Mouse (Mus musculus) heart, postnatal 14 days (tissue): Measurements from ENCODE around the gene Heatr9. TPM values are rescaled to one million over a fixed set of nuclear protein-coding genes. Genes with fewer than 3 reads are reported as not detected.

Experiments
- DNase-seq, 2 experiments: peaks; one replicate each; pipeline ENCODE4 v3.0.0; 2021 to 2022
- intact Hi-C: fragments of 180-260 bp; cut with DNase I; formaldehyde crosslinking; loops from one replicate; pipeline ENCODE4 v1.15.1; 2025
- total RNA-seq, 2 experiments: library from RNA; stranded (reverse); gene quantifications; 2 replicates each; pipeline ENCODE4 v1.2.3; 2021

The Heatr9 gene
- total RNA-seq, 2 experiments from 2014 or later = not detected

DNA sequence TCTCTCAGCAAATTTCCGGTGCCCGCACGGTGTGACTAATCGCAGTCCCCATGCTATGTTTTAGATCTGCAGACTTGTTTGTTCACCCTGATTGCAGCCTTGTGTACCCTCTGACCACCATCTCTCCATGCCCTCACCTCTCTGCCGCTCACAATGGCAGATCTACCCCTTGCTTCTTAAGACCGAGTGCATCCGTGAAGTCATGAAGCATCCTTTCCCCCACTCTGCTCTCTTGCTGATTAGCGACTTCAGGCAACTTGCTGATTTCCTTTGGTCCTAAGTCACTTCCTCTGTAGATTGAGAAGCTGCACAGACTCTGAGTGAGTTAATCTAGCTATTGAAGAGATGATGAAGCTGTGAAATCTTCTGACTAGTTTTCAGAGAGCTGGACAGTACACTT is 12.2 kb upstream of the Heatr9 start:
- DNase-seq = no peak
- intact Hi-C loops = no loop called here

DNA sequence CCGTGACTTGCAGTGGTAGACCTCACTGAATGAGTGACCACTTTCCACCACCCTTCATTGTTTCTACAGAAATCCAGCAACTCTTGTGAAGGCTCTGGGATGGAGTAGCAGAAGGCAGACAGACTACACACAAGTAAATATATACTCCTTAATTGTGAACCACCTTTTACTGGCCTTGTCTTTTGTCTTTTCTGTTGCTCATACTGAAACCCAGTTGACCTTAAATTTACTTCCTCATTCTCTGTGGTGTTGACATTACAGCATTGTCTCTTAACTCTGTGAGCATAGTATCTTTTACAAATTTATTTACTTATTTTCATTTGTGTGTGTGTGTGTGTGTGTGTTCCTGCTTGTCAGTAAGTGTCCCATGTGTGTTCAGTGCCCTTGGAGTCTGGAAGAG is 11.2 kb upstream of the Heatr9 start:
- intact Hi-C loops = no loop called here

DNA sequence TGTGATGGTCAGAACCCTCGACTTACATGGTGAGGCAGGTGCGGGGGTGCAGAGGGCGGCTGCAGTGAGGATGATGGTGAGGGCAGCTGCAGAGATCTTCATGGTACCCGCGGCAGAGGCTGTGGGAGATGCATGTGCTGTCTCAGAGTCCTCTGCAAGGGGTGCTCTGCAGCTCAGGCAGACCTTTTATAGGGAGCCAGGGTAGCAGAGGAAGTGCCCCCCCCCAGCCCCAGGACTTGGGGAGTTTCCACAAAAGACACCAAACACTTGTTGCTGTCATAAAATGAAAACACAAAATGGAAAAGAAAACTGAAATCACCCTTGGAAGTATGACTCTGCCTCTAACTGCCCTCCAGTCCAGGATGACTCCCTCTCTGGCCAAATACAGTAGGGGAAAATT is 8.4 kb upstream of the Heatr9 start, which contains the start of gene Ccl5:
TSS of gene Ccl5 (minus strand) at position 159 of the 400 bp plus-strand sequence.
- intact Hi-C loops = no loop called here
- no peak for DNase-seq

More for the DNA sequence above, 11.2 kb upstream of the Heatr9 start:
- no peak for DNase-seq

DNA sequence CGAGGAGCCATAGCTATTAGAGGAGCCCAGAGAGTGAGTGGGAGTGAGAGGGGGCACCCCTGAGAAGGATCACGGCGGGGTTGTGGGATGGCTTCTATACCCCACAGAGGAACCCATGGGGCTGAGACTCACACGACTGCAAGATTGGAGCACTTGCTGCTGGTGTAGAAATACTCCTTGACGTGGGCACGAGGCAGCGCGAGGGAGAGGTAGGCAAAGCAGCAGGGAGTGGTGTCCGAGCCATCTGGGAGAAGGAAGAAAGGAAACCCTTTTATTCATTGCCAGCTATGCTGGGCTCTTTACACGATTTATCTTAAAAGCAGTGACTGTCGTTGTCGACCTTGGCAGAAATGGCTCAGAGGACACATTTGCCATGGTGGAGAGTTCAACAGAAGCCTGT is 7.0 kb upstream of the Heatr9 start:
- no peak for DNase-seq
- intact Hi-C loops = no loop called here

DNA sequence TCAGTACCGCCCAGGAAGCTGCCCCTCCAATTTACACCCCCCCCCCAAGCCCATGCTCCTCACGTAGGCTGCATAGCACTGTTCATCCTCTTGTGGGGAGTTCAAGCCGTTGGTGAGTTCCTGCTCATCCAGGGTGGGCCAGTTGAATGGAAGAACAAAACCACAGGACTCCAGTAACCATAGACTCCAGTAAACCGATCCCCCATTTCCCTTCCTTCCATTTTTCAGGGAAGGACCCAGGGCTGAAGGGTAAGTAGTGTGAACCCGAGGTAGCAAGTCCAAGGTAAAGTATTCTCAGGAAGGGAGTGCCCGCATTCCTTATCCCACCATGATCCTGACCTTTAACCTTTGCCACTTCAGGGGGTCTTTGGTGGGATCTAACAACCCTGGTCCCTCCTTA is 3.6 kb downstream of the Heatr9 start:
- intact Hi-C loops = no loop called here
- no peak for DNase-seq

DNA sequence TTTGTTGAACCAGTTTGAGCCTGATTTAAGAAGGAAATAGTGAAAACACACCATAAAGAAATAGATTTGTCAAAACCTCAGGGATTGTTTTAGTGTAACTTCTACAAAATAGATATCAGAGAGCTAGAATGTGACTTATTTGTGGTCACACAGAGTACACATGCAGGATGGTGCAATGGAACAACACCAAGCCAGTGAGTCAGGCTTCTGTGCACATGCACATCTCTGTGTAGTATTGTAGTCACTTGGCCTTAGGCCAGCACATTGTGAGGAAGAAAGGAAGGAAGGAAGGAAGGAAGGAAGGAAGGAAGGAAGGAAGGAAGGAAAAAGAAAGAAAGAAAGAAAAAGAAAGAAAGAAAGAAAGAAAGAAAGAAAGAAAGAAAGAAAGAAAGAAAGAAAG is 4.8 kb downstream of the Heatr9 start:
- intact Hi-C loops = no loop called here
- no peak for DNase-seq

DNA sequence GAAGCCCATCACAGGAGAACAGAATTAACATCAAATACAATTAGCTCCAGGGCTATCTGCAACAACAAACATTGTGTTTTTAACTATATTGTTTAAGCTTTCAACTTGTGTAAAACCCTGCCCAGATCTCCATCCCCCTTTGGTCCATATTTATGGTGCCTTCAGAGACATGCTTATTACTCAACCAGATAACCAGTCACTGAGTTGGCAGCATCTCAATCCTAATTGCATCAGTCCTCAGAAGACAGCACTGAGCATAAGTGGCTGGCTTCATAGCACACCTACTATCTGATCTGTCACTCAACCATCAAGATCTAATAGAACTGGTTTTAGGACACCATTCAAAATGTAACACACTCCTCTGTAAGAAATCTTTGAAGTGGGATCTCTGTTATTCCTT is 12.5 kb downstream of the Heatr9 start:
- intact Hi-C loops = no loop called here
- DNase-seq = no peak

DNA sequence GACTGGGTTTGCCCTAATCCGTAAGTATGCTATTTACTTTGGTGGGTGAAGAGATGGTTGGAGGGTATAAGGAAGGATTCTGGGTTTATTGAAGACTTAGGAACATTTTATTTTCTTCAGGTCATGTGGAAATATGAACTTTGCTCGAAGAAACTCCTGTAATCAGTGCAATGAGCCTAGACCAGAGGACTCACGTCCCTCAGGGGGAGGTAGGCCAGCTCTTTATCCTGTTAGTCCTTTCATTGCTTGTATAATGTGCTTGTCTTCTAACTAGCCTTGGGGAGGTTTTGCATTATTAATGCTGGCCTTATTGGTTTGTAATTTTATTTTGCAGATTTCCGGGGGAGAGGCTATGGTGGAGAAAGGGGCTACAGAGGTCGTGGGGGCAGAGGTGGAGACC is 17.7 kb downstream of the Heatr9 start:
- intact Hi-C loops = no loop called here
- no peak for DNase-seq

DNA sequence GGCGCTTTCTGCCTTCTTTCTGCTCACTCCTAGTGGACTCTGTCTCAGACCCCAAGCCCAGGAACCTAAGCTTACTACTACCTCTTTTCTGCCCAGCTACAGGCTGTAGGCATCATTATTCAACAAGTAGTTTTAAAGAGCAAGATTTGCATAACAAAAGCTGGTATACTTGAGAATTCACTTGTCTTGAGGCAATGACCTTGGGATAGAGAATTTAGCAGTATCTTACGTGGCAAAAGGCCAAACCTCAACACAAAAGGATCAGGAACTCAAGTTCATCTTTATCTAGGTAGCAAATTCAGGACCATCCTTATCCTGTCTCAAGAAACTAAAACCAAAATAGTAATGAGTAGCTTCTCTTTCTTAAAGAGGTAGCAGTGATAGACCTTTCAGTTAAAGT is 26.4 kb downstream of the Heatr9 start:
- intact Hi-C loops = no loop called here
- no peak for DNase-seq

DNA sequence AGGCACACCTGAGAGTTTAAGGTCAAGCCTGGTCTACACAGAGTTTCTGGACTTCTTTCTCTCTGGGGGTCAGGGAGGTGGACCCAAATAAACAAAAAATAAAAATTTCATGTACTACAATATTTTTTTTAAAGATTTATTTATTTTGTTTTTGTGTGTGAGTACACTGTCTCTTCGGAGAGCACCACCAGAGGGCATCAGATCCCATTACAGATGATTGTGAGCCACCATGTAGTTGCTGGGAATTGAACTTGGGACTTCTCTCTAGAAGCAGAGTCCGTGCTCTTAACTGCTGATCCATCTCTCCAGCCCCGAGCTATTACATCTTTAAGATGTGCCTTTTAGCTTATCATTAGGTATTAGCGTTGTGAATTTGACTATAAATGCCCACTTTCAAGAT is 30.5 kb downstream of the Heatr9 start:
- no peak for DNase-seq
- intact Hi-C loops = no loop called here

DNA sequence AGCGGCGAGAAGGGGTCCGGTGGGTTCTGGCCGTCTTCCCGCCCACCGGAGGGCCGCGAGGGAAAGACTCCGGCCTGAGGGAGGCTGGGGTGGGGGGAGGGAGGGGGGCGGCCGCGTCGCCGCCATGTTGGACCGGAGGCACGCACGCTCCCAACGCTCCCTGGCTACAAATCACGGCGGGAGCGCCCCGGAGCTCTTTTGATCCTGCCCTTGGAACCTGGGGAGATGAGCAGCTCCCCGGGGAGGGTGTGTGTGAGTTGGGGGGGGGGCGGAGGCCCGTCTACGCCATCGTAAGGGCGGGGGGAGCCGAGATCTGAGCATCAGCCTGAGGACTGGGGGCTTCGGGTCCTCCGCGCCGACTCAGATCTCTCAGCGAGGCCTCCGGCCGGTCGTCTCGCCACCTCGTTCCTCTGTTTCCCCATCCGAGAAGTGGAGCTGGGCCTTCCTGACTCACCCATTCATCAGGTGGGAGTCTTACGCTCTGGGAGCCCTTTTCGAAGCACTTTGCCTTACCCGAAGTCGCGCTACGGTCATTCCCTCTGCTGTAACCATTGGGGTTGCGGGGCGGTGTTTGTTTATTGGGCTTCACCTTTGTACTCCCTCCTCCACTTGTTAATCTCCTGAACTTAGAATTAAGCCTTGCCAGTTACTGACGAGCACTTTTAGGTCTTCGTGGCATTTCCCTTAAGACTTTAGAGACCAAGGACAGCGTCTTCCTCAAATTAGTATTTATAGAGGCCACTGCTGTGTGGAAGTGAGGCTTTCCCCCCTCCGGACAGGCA is 48.5 kb downstream of the Heatr9 start:
- no peak for DNase-seq
- intact Hi-C loops = no loop called here

DNA sequence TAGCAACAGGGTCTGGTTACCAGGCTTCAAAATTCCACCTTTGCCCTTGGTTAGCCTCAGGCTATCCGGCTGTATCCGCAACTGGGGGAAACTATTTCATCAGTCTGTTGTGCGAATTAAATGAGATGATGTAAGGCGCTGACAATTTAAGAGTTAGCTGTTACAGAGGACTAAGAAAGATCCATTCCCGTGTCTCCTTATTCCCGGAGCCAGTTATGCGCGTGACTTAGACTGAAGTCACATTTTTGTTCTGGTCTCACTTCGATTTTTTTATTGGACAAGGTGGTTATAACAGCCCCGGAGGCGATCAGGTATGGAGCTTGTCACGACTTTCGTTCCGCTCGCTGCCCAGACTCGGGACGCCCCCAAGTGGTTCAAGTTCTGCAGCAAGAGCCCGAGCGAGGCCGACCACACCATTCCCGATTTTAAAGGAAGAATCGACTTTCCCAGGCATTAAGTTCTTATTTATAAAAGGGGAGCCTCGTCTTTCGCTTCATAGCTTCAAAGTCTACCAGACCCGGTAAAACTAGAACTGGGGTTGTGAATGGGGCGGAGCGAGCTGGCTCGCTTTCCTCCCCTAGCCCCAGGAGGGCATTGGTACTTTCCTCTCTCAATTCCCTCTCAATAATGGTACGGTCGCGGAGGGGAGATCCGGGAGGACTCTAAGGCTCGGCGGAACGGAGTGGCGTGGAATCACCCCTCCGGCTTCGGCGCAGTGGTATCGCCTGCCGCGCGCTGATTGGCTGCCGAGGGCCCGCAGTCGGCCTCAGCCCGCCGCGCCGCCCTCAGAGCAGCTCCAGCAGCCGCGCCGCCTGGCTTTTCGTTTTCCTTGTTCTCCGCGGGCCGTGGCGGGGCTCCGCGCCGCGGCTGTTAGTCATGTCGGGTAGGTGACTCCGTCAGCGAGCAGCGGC is 49.4 kb downstream of the Heatr9 start, which contains the start of gene Taf15:
TSS of gene Taf15 (plus strand) at position 763 of the 911 bp plus-strand sequence.
- DNase-seq = peak; percentile 98 to 99
- intact Hi-C loops = loop anchor here (1.0 kb wide), 1 partner anchor 29 kb away; no protein-coding TSS in a partner anchor

DNA sequence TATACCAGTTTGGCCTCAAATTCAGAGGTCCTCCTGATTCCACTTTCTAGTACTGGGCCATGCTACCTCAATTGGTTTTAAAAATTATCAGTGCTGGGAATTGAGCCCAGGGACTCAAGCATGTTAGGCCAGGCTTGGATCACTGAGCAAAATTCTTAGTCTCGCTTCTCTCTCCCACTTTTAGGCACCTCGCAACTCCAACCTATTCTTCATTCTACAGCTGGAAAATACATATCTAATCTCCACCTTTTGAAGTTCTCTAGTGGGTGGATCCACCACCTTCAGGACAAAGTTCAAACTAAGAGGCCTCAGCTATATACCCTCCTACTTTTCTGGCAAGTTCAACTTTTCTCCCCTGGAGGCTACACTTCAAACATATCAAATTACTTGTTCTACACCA is 50.2 kb downstream of the Heatr9 start:
- intact Hi-C loops = loop anchor here (1.0 kb wide), 1 partner anchor 28 kb away; no protein-coding TSS in a partner anchor
- no peak for DNase-seq

DNA sequence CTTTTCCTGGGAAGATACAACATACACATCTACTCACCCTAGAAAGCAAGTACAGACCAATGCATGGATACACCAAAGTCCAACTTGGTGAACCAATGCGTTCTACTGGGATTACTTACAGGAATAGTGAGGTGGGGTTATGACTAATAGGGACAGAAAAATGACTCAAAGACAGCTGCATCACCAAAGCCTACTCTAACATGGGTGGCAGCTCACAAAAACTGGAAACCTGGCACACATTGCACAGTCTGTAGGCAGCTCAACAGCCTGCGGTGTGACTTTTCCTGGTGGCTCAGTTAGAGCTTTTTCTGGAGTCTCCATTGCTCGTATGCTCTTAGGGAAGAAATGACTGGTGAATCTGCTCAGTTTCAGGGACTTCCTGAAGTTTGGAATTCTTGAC is 53.2 kb downstream of the Heatr9 start:
- DNase-seq = no peak
- intact Hi-C loops = no loop called here

DNA sequence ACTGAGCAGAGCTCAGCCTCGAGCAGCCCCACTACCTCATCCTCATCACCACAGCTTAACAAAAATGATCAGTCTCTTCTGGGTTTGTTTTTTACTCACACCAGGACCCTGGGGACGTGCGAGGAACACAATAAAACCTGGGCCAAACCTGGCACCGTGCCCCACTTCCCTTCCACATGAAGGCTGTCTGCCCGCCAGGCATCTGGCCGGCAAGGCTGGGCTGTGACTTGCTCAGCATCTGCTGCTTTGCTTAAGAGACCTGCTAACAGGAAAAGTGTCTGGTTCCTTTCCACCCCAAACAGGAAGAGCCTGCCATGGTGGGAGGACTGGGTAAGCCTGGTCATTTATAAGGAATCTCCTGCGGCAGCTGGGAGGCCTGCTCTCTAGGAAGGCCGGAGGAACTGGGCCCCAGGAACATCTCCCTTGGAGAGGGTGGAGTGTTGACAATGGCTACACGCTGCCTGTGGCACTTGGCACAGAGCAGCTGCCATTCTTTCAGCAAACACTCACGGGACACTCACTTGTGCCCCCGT is 54.8 kb downstream of the Heatr9 start:
- peak; percentile 84 to 85 for DNase-seq
- intact Hi-C loops = no loop called here

DNA sequence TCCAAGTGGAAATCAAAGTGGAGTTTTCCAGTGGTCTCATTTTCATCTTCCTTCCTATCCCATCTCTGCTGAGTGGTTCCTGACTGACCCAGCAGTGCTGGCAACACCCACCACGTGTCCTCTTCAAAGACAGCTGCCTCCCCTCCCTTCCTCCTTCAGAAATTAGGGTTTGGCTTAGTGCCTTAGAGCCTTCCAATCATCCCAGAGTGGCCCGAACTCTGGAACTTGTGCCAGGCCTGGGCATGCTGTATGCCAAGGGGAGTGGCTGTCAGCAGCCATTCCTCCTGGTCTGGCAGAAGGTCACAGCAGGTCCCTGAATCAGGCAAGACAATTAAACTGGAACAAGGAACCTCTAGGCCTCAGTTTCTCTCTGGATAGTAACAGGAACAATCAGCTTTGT is 56.0 kb downstream of the Heatr9 start:
- peak; percentile 56 to 73 for DNase-seq
- intact Hi-C loops = no loop called here

DNA sequence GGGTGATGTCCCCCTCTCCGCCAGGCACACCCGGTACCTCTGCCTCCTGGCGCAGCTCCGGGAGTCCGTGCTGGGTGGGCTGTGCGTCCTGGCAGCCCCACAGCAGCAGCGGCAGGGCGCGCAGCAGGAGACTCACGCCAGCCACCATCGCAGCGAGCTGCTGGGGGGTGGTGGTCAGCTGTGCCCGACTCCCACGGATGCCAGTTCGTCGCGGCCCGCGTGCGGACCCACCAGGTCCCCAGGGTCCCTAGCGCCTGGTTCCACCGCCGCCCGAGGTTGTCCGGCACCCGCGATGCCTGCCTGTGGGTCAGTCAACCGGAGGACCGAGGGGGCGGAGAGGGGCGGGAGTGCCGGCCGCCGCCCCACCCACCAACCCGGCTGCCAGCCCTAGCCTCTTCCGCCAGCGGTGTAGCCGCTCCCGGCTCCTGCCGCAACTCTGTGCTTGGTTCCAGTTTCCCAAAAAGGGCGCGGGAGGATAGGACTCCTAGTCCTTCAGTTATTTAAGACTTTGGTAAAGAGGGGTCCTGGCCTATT is 59.2 kb downstream of the Heatr9 start, which contains the start of gene Mmp28:
TSS of gene Mmp28 (minus strand) at position 361 of the 534 bp plus-strand sequence.
- DNase-seq = peak; percentile 79 to 81
- intact Hi-C loops = no loop called here
